Mouse (Mus musculus): Measurements from ENCODE around the gene Dock7. TPM values are rescaled to one million over a fixed set of nuclear protein-coding genes. Genes with fewer than 3 reads are reported as not detected.

Dock7 gene
- total RNA-seq, 2 experiments from 2014 or later: 28.3 to 43.3 TPM

- DNase-seq (ENCODE audit: low spot score in 2 of 2): no peak
These were observed 2.1 kb upstream of the Dock7 start for GRCm38 (mm10) chr4:99122786-99123185.

GRCm38 (mm10) chr4:99122047-99122446 is 1.3 kb upstream of the Dock7 start:
- DNase-seq (ENCODE audit: low spot score in 2 of 2): no peak

GRCm38 (mm10) chr4:99121123-99121755 is 524 bp upstream of the Dock7 start:
- DNase-seq (ENCODE audit: low spot score in 2 of 2): no peak

- DNase-seq (ENCODE audit: low spot score in 2 of 2): no peak
These were observed 1.7 kb downstream of the Dock7 start for GRCm38 (mm10) chr4:99119051-99119450.

- DNase-seq (ENCODE audit: low spot score in 2 of 2): no peak
These were observed 4.9 kb downstream of the Dock7 start for GRCm38 (mm10) chr4:99115797-99116196.

- no peak for DNase-seq (ENCODE audit: low spot score in 2 of 2)
These were observed 9.0 kb downstream of the Dock7 start for GRCm38 (mm10) chr4:99111670-99112069.

GRCm38 (mm10) chr4:99108817-99109216 is 11.9 kb downstream of the Dock7 start:
- DNase-seq (ENCODE audit: low spot score in 2 of 2): no peak

GRCm38 (mm10) chr4:99102846-99103245 is 17.9 kb downstream of the Dock7 start:
- no peak for DNase-seq (ENCODE audit: low spot score in 2 of 2)

- no peak for DNase-seq (ENCODE audit: low spot score in 2 of 2)
These were observed 20.0 kb downstream of the Dock7 start for GRCm38 (mm10) chr4:99100724-99101123.

- no peak for DNase-seq (ENCODE audit: low spot score in 2 of 2)
These were observed 28.9 kb downstream of the Dock7 start for GRCm38 (mm10) chr4:99091777-99092176.

- DNase-seq (ENCODE audit: low spot score in 2 of 2): no peak
These were observed 29.5 kb downstream of the Dock7 start for GRCm38 (mm10) chr4:99091151-99091701.

GRCm38 (mm10) chr4:99087760-99088485 is 32.8 kb downstream of the Dock7 start:
- DNase-seq (ENCODE audit: low spot score in 2 of 2): no peak

GRCm38 (mm10) chr4:99083862-99084261 is 36.9 kb downstream of the Dock7 start:
- DNase-seq (ENCODE audit: low spot score in 2 of 2): no peak

GRCm38 (mm10) chr4:99081169-99081568 is 39.5 kb downstream of the Dock7 start:
- DNase-seq (ENCODE audit: low spot score in 2 of 2): no peak

GRCm38 (mm10) chr4:99078005-99078404 is 42.7 kb downstream of the Dock7 start:
- DNase-seq (ENCODE audit: low spot score in 2 of 2): no peak

GRCm38 (mm10) chr4:99068806-99069205 is 51.9 kb downstream of the Dock7 start:
- no peak for DNase-seq (ENCODE audit: low spot score in 2 of 2)

GRCm38 (mm10) chr4:99064524-99064923 is 56.2 kb downstream of the Dock7 start:
- DNase-seq (ENCODE audit: low spot score in 2 of 2): no peak

GRCm38 (mm10) chr4:99048581-99048980 is 72.1 kb downstream of the Dock7 start:
- DNase-seq (ENCODE audit: low spot score in 2 of 2): no peak

- DNase-seq (ENCODE audit: low spot score in 2 of 2): no peak
These were observed 74.2 kb downstream of the Dock7 start for GRCm38 (mm10) chr4:99046471-99046870.

- DNase-seq (ENCODE audit: low spot score in 2 of 2): no peak
These were observed 75.9 kb downstream of the Dock7 start for GRCm38 (mm10) chr4:99044854-99045253.

GRCm38 (mm10) chr4:99032921-99033320 is 87.8 kb downstream of the Dock7 start:
- DNase-seq (ENCODE audit: low spot score in 2 of 2): no peak

- no peak for DNase-seq (ENCODE audit: low spot score in 2 of 2)
These were observed 90.0 kb downstream of the Dock7 start, which contains the start of gene Angptl3 for GRCm38 (mm10) chr4:99030686-99031085. Gene Angptl3, plus strand, starts transcription at chr4:99030954.
